Mouse (Mus musculus): ENCODE data around the gene Cmip. TPM values are rescaled to one million over a fixed set of nuclear protein-coding genes. Genes with fewer than 3 reads are reported as not detected.
A peak's percentile ranks its signal among the peaks of the same experiment; 100 is the strongest.

The Cmip gene
- polyA plus RNA-seq, 1 experiment from 2014 or later: 47.1 TPM

DNA sequence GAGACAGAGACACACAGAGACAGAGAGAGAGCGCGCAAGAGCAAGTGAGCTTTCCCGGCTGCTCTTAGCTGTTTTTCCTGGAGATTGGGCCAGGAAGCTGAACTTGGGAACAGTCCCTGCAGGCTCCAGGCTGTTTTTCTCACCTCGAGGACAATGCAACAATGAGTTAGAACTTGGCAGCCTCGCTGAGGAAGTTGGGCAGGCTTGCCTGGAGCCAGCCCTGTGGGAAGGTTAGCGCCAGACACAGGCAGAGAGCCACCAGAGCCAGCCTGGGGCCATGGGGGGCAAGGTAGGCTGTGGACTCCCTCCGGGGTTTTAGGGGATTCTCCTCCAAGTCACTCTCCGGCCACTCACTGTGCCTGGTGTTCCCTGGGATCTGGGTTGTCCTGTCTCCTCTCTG is 123.9 kb downstream of the Cmip start:
- TF ChIP-seq CTCF (IDR thresholded peaks at IDR 0.05; ENCODE audit: low read depth): no peak
- no peaks in the 10 kb centered on the region for H3K9me3 ChIP-seq (ENCODE audit: control insufficient read depth)
- no peaks in the 10 kb centered on the region for H3K4me1 ChIP-seq (replicated peaks; ENCODE audit: control insufficient read depth, insufficient read depth, low read length)
- H3K9ac ChIP-seq (ENCODE audit: low read depth, low read length): no peak overlapping the region
- no peak overlapping the region for H3K27ac ChIP-seq (ENCODE audit: low read depth, low read length)
- 65% methylated on average over 8 of the region's 8 CpGs for WGBS
- peaks cover 30% of the 10 kb centered on the region; the same call in 1 of the 2 replicates for H3K36me3 ChIP-seq (ENCODE audit: control insufficient read depth, insufficient read depth)
- ATAC-seq: no peak
- no peak overlapping the region for H3K4me2 ChIP-seq (replicated peaks; ENCODE audit: low read depth)
- H3K4me3 ChIP-seq (ENCODE audit: low read depth, low read length): no peak overlapping the region
- H3K27me3 ChIP-seq (replicated peaks; ENCODE audit: control insufficient read depth, insufficient read depth, low read length): no peaks in the 10 kb centered on the region

DNA sequence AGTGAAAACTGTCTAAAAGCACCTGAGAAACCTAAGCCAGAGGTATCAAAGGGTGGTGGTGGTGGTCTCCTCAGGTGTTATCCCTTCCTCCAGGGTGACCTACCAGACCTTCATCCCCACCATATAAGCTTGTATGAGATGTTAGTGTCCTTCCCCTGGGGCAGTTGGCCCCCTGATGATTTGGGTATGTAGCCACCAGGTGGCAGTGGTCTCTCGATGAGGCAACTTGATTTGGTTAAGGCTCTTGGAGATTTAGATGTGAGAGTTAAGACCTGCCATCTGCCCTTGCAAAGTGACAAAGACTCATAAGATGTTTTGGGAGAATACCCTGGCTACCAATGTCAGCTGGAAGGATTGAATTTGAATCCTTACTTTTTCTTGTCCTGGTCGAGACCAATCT is 129.3 kb downstream of the Cmip start:
- H3K4me2 ChIP-seq (replicated peaks; ENCODE audit: low read depth): no peak overlapping the region
- H3K27ac ChIP-seq (ENCODE audit: low read depth, low read length): no peak overlapping the region
- no peak for ATAC-seq
- WGBS: 75% methylated on average over 2 of the region's 2 CpGs
- H3K4me1 ChIP-seq (replicated peaks; ENCODE audit: control insufficient read depth, insufficient read depth, low read length): peaks cover 4% of the 10 kb centered on the region
- no peaks in the 10 kb centered on the region for H3K9me3 ChIP-seq (ENCODE audit: control insufficient read depth)
- TF ChIP-seq CTCF (IDR thresholded peaks at IDR 0.05; ENCODE audit: low read depth): peak; percentile 74
- no peak overlapping the region for H3K4me3 ChIP-seq (ENCODE audit: low read depth, low read length)
- H3K36me3 ChIP-seq (ENCODE audit: control insufficient read depth, insufficient read depth): peaks cover 16% of the 10 kb centered on the region; the same call in 1 of the 2 replicates
- H3K9ac ChIP-seq (ENCODE audit: low read depth, low read length): no peak overlapping the region
- H3K27me3 ChIP-seq (replicated peaks; ENCODE audit: control insufficient read depth, insufficient read depth, low read length): no peaks in the 10 kb centered on the region

DNA sequence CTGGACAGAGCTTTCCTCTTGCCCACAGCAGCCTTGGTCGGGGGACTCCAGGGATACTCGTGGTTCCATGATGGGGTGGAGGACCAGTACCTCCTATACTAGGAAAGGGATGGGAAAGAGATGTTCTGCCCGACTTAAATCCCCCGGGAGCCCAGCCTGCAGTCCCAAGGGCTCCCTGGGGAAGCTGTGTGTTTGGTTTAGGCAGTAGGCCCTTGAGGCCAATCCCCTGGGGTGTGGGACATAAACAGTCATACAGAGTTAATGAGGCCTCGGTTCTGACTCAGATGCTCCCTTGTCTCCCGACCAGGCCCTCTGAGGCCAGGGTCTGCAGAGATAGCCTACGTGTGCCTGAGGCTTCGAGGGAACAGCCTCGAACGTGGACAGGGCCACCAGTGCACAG is 130.8 kb downstream of the Cmip start:
- no peak overlapping the region for H3K4me2 ChIP-seq (replicated peaks; ENCODE audit: low read depth)
- peaks cover 4% of the 10 kb centered on the region for H3K4me1 ChIP-seq (replicated peaks; ENCODE audit: control insufficient read depth, insufficient read depth, low read length)
- no peaks in the 10 kb centered on the region for H3K27me3 ChIP-seq (replicated peaks; ENCODE audit: control insufficient read depth, insufficient read depth, low read length)
- H3K36me3 ChIP-seq (ENCODE audit: control insufficient read depth, insufficient read depth): peaks cover 10% of the 10 kb centered on the region; the same call in 1 of the 2 replicates
- ATAC-seq: no peak
- TF ChIP-seq CTCF (IDR thresholded peaks at IDR 0.05; ENCODE audit: low read depth): no peak
- WGBS: 47% methylated on average over 10 of the region's 10 CpGs
- no peaks in the 10 kb centered on the region for H3K9me3 ChIP-seq (ENCODE audit: control insufficient read depth)
- no peak overlapping the region for H3K4me3 ChIP-seq (ENCODE audit: low read depth, low read length)
- peak overlapping the region; percentile 41; the same call in 1 of the 2 replicates for H3K27ac ChIP-seq (ENCODE audit: low read depth, low read length)
- H3K9ac ChIP-seq (ENCODE audit: low read depth, low read length): no peak overlapping the region

DNA sequence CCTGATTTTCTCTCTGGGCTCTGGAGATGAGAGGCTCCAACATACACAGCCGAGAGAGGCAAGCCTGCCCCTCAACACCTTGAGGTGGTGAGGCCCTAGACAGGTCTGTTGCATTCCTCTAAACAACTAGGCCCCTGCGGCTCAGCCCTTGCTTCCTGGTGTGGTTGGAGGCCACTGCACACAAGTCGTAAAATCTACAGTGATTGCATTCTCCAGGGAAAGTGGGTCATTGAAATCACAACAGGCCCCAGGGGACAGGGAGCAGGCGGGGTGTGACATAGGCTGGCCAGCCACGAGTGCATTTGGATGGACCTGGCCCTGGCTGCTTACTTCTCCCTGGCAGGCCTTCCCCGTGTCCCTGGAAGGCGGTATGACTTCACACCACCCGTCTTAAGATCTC is 131.5 kb downstream of the Cmip start:
- peak overlapping the region; percentile 6; the same call in 1 of the 2 replicates for H3K27ac ChIP-seq (ENCODE audit: low read depth, low read length)
- H3K4me3 ChIP-seq (ENCODE audit: low read depth, low read length): no peak overlapping the region
- H3K4me2 ChIP-seq (replicated peaks; ENCODE audit: low read depth): no peak overlapping the region
- no peaks in the 10 kb centered on the region for H3K9me3 ChIP-seq (ENCODE audit: control insufficient read depth)
- H3K9ac ChIP-seq (ENCODE audit: low read depth, low read length): no peak overlapping the region
- TF ChIP-seq CTCF (IDR thresholded peaks at IDR 0.05; ENCODE audit: low read depth): no peak
- 31% methylated on average over 8 of the region's 8 CpGs for WGBS
- peaks cover 7% of the 10 kb centered on the region; the same call in 1 of the 2 replicates for H3K36me3 ChIP-seq (ENCODE audit: control insufficient read depth, insufficient read depth)
- peaks cover 4% of the 10 kb centered on the region for H3K4me1 ChIP-seq (replicated peaks; ENCODE audit: control insufficient read depth, insufficient read depth, low read length)
- H3K27me3 ChIP-seq (replicated peaks; ENCODE audit: control insufficient read depth, insufficient read depth, low read length): no peaks in the 10 kb centered on the region
- ATAC-seq: peak; percentile 80

DNA sequence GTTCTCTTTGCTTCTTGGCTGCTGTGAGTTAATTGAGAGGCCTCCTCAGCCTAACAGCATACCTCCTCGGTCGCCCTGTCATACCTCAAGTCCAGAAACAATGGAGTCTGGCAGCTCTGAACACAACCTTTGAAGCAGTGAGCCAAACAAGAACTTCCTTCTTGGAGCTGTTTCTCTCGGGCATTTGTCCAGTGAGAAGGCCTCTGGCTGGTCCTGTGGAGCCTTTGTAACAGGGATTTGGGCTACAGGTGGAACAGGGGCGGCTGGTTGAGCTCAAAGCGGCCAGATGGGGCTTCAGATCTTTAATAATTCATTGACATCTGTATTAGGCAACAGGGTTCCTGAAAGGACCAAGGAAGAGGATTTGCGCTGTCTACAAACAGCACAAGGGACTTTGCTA is 137.0 kb downstream of the Cmip start:
- Histone ChIP-seq H3K9me3 (ENCODE audit: control insufficient read depth) (no peaks in the 10 kb centered on the region), H3K4me2 (replicated peaks; ENCODE audit: low read depth) (no peak overlapping the region), H3K9ac (ENCODE audit: low read depth, low read length) (no peak overlapping the region), H3K4me3 (ENCODE audit: low read depth, low read length) (no peak overlapping the region), H3K27ac (ENCODE audit: low read depth, low read length) (no peak overlapping the region), H3K36me3 (ENCODE audit: control insufficient read depth, insufficient read depth) (peaks cover 18% of the 10 kb centered on the region; the same call in 1 of the 2 replicates), H3K4me1 (replicated peaks; ENCODE audit: control insufficient read depth, insufficient read depth, low read length) (no peaks in the 10 kb centered on the region), H3K27me3 (replicated peaks; ENCODE audit: control insufficient read depth, insufficient read depth, low read length) (no peaks in the 10 kb centered on the region)
- ATAC-seq: no peak
- WGBS: 68% methylated on average over 6 of the region's 6 CpGs
- TF ChIP-seq CTCF (IDR thresholded peaks at IDR 0.05; ENCODE audit: low read depth): no peak

DNA sequence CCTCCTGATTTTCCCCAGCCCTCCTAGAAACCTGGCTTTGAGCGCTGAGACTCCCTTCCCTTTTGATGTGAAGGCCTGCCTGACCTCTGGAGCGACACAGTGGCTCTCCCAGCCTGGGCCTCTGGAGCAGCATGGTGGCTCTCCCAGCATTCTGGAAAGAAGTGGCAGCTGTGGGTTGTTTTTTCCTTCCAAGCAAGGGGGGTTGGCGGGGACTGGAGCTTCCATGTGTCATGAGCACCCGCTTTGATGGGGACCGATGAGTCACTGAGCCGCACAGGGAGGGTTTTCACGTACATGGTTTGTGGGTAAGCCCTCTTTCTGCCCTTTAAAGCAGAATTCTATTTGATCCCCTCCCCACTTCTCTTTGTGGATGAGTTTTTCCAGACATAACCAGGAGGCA is 138.2 kb downstream of the Cmip start:
- Histone ChIP-seq H3K9me3 (ENCODE audit: control insufficient read depth) (no peaks in the 10 kb centered on the region), H3K27ac (ENCODE audit: low read depth, low read length) (no peak overlapping the region), H3K4me2 (replicated peaks; ENCODE audit: low read depth) (no peak overlapping the region), H3K36me3 (ENCODE audit: control insufficient read depth, insufficient read depth) (peaks cover 28% of the 10 kb centered on the region; the same call in 1 of the 2 replicates), H3K9ac (ENCODE audit: low read depth, low read length) (no peak overlapping the region), H3K27me3 (replicated peaks; ENCODE audit: control insufficient read depth, insufficient read depth, low read length) (no peaks in the 10 kb centered on the region), H3K4me1 (replicated peaks; ENCODE audit: control insufficient read depth, insufficient read depth, low read length) (no peaks in the 10 kb centered on the region), H3K4me3 (ENCODE audit: low read depth, low read length) (no peak overlapping the region)
- no peak for TF ChIP-seq CTCF (IDR thresholded peaks at IDR 0.05; ENCODE audit: low read depth)
- no peak for ATAC-seq
- 84% methylated on average over 7 of the region's 7 CpGs for WGBS

DNA sequence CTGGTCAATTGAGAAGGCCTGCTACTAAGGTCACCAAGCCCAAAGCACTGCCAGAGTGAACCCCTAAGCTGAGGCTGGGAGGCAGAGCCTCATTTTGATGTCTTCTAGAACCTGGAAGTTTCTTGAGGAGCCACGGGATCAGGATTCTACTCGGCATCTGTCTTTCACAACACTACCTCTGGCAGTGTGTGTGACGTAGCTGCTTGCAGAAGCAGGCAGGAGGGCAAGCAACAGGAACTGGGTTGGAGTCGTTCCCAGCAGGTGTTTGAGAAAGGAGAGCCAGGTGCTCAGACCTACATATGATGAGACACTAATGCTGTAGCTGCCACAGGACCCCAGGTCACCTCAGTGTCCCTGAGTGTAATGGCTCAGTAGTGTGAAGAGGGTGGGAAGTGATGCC is 140.0 kb downstream of the Cmip start:
- WGBS: 90% methylated on average over 4 of the region's 4 CpGs
- H3K4me3 ChIP-seq (ENCODE audit: low read depth, low read length): no peak overlapping the region
- peaks cover 36% of the 10 kb centered on the region; the same call in 1 of the 2 replicates for H3K36me3 ChIP-seq (ENCODE audit: control insufficient read depth, insufficient read depth)
- no peak for TF ChIP-seq CTCF (IDR thresholded peaks at IDR 0.05; ENCODE audit: low read depth)
- no peaks in the 10 kb centered on the region; the same call in 1 of the 2 replicates for H3K4me1 ChIP-seq (replicated peaks; ENCODE audit: control insufficient read depth, insufficient read depth, low read length)
- no peaks in the 10 kb centered on the region for H3K27me3 ChIP-seq (replicated peaks; ENCODE audit: control insufficient read depth, insufficient read depth, low read length)
- H3K4me2 ChIP-seq (replicated peaks; ENCODE audit: low read depth): no peak overlapping the region
- no peak overlapping the region for H3K27ac ChIP-seq (ENCODE audit: low read depth, low read length)
- ATAC-seq: no peak
- H3K9ac ChIP-seq (ENCODE audit: low read depth, low read length): no peak overlapping the region
- no peaks in the 10 kb centered on the region for H3K9me3 ChIP-seq (ENCODE audit: control insufficient read depth)
